Mouse (Mus musculus): ENCODE data around the gene Klhdc2.

Klhdc2 gene

GRCm38 (mm10) chr12:69296511-69297410 is at the start of gene Klhdc2:
Gene Klhdc2 (plus strand): TSS chr12:69296681.
- DNase-seq = peak; percentile 94

- no peak for DNase-seq
These were observed 46.7 kb upstream of the Klhdc2 start for GRCm38 (mm10) chr12:69249766-69250165.

GRCm38 (mm10) chr12:69250756-69251155 is 45.7 kb upstream of the Klhdc2 start:
- DNase-seq = no peak

GRCm38 (mm10) chr12:69253806-69254205 is 42.7 kb upstream of the Klhdc2 start:
- DNase-seq = no peak

- DNase-seq = no peak
These were observed 38.6 kb upstream of the Klhdc2 start for GRCm38 (mm10) chr12:69257836-69258235.

- no peak for DNase-seq
These were observed 34.2 kb upstream of the Klhdc2 start for GRCm38 (mm10) chr12:69262251-69262650.

GRCm38 (mm10) chr12:69265031-69265430 is 31.4 kb upstream of the Klhdc2 start:
- DNase-seq = no peak

GRCm38 (mm10) chr12:69267956-69268632 is 28.4 kb upstream of the Klhdc2 start:
- DNase-seq = no peak

GRCm38 (mm10) chr12:69268956-69269355 is 27.5 kb upstream of the Klhdc2 start:
- no peak for DNase-seq

GRCm38 (mm10) chr12:69279931-69280469 is 16.5 kb upstream of the Klhdc2 start:
- DNase-seq = no peak

GRCm38 (mm10) chr12:69280915-69281314 is 15.6 kb upstream of the Klhdc2 start:
- DNase-seq = no peak

- no peak for DNase-seq
These were observed 13.3 kb upstream of the Klhdc2 start for GRCm38 (mm10) chr12:69283146-69283545.

- no peak for DNase-seq
These were observed 8.9 kb upstream of the Klhdc2 start for GRCm38 (mm10) chr12:69287535-69287934.

- DNase-seq = no peak
These were observed 7.8 kb upstream of the Klhdc2 start for GRCm38 (mm10) chr12:69288699-69289098.

- no peak for DNase-seq
These were observed 4.1 kb upstream of the Klhdc2 start for GRCm38 (mm10) chr12:69292401-69292800.

GRCm38 (mm10) chr12:69293815-69294214 is 2.7 kb upstream of the Klhdc2 start:
- DNase-seq = no peak

GRCm38 (mm10) chr12:69294936-69295335 is 1.5 kb upstream of the Klhdc2 start:
- DNase-seq = no peak

- DNase-seq = no peak
These were observed 830 bp upstream of the Klhdc2 start for GRCm38 (mm10) chr12:69295651-69296050.

- no peak for DNase-seq
These were observed 1.1 kb downstream of the Klhdc2 start for GRCm38 (mm10) chr12:69297411-69298150.

- no peak for DNase-seq
These were observed 1.8 kb downstream of the Klhdc2 start for GRCm38 (mm10) chr12:69298281-69298680.

GRCm38 (mm10) chr12:69299231-69299630 is 2.8 kb downstream of the Klhdc2 start:
- DNase-seq = peak; percentile 74

- no peak for DNase-seq
These were observed 3.4 kb downstream of the Klhdc2 start for GRCm38 (mm10) chr12:69299831-69300230.

- DNase-seq = no peak
These were observed 3.9 kb downstream of the Klhdc2 start for GRCm38 (mm10) chr12:69300391-69300790.

Data from kidney, postnatal 10 days (tissue).